Mouse (Mus musculus) activated CD4-positive, CD25-positive, alpha-beta regulatory T cell, adult 4 months (primary cell): ENCODE data around the gene Ccdc148. TPM values are rescaled to one million over a fixed set of nuclear protein-coding genes. Genes with fewer than 3 reads are reported as not detected.

Experiments
- ATAC-seq: one replicate; pipeline ENCODE4 v1.8.0; 2017
- polyA plus RNA-seq, 2 experiments: library from polyadenylated mRNA; unstranded; fragments of 100-300 nt; shearing (Covaris generic); gene quantifications; one replicate each; pipeline ENCODE4 v1.2.1; 2017

Ccdc148 gene
- 1 to 10 TPM in 1 of 2 experiments, under 1 TPM in 1; 0.86 to 1.1 TPM for polyA plus RNA-seq

- ATAC-seq, result peak; percentile 94
These were observed at the start of gene Ccdc148, which contains the start of gene Pkp4 for GRCm38 (mm10) chr2:59160605-59160963. Gene Ccdc148 (minus strand): TSS chr2:59160683. Gene Pkp4 (plus strand): TSS chr2:59160850.

GRCm38 (mm10) chr2:59208276-59208675 is 47.8 kb upstream of the Ccdc148 start:
- no peak for ATAC-seq

GRCm38 (mm10) chr2:59207725-59208124 is 47.2 kb upstream of the Ccdc148 start:
- ATAC-seq, result no peak

GRCm38 (mm10) chr2:59207240-59207639 is 46.8 kb upstream of the Ccdc148 start:
- ATAC-seq, result no peak

GRCm38 (mm10) chr2:59206190-59206589 is 45.7 kb upstream of the Ccdc148 start:
- ATAC-seq, result no peak

- no peak for ATAC-seq
These were observed 44.6 kb upstream of the Ccdc148 start for GRCm38 (mm10) chr2:59205092-59205491.

GRCm38 (mm10) chr2:59203627-59204425 is 43.3 kb upstream of the Ccdc148 start:
- peak; percentile 54 for ATAC-seq

- ATAC-seq, result no peak
These were observed 42.4 kb upstream of the Ccdc148 start for GRCm38 (mm10) chr2:59202930-59203329.

- no peak for ATAC-seq
These were observed 40.0 kb upstream of the Ccdc148 start for GRCm38 (mm10) chr2:59200511-59200910.

GRCm38 (mm10) chr2:59199476-59199976 is 39.0 kb upstream of the Ccdc148 start:
- no peak for ATAC-seq

GRCm38 (mm10) chr2:59197156-59197555 is 36.7 kb upstream of the Ccdc148 start:
- no peak for ATAC-seq

- ATAC-seq, result no peak
These were observed 32.6 kb upstream of the Ccdc148 start for GRCm38 (mm10) chr2:59193117-59193516.

- ATAC-seq, result no peak
These were observed 31.0 kb upstream of the Ccdc148 start for GRCm38 (mm10) chr2:59191466-59191865.

GRCm38 (mm10) chr2:59190186-59190585 is 29.7 kb upstream of the Ccdc148 start:
- no peak for ATAC-seq

- no peak for ATAC-seq
These were observed 29.2 kb upstream of the Ccdc148 start for GRCm38 (mm10) chr2:59189661-59190185.

GRCm38 (mm10) chr2:59188306-59188705 is 27.8 kb upstream of the Ccdc148 start:
- ATAC-seq, result no peak

- ATAC-seq, result no peak
These were observed 26.5 kb upstream of the Ccdc148 start for GRCm38 (mm10) chr2:59186966-59187365.

GRCm38 (mm10) chr2:59186122-59186521 is 25.6 kb upstream of the Ccdc148 start:
- no peak for ATAC-seq

GRCm38 (mm10) chr2:59184107-59185064 is 23.9 kb upstream of the Ccdc148 start:
- ATAC-seq, result no peak

- ATAC-seq, result no peak
These were observed 23.1 kb upstream of the Ccdc148 start for GRCm38 (mm10) chr2:59183541-59183940.

- ATAC-seq, result no peak
These were observed 21.0 kb upstream of the Ccdc148 start for GRCm38 (mm10) chr2:59181321-59182113.

GRCm38 (mm10) chr2:59179487-59179886 is 19.0 kb upstream of the Ccdc148 start:
- no peak for ATAC-seq
